Mouse (Mus musculus) forebrain, embryonic 11.5 days (tissue): ENCODE results near the gene Lamtor2. TPM values are rescaled to one million over a fixed set of nuclear protein-coding genes. Genes with fewer than 3 reads are reported as not detected.

Source experiments
- ATAC-seq: fragments of 200-750 bp; cut with Nextera tagmentation; replicated peaks from 2 replicates; pipeline ENCODE4 v1.8.0; 2017; ENCODE audit warnings: moderate TSS enrichment; ENCODE audit not compliant: low FRiP score
- DNase-seq: peaks from one replicate; pipeline ENCODE4 v3.0.0-alpha.2; 2017; ENCODE audit warnings: low spot score
- H3K27ac ChIP-seq: fragments of 300-500 bp; sonication (generic); 2 replicates; pipeline ENCODE4 v1.5.1; 2014; ENCODE audit warnings: low read depth, low read length
- H3K27me3 ChIP-seq: fragments of 300-500 bp; sonication (generic); 2 replicates; pipeline ENCODE4 v1.6.1; 2014; ENCODE audit warnings: mild to moderate bottlenecking, low read length, mixed read lengths; ENCODE audit not compliant: control insufficient read depth, insufficient read depth
- H3K36me3 ChIP-seq: fragments of 300-500 bp; sonication (generic); 2 replicates; pipeline ENCODE4 v1.6.1; 2014; ENCODE audit warnings: mild to moderate bottlenecking, low read length, moderate library complexity, mixed read lengths; ENCODE audit not compliant: control insufficient read depth, insufficient read depth
- H3K4me1 ChIP-seq: fragments of 300-500 bp; sonication (generic); replicated peaks from 2 replicates; pipeline ENCODE4 v1.6.1; 2014; ENCODE audit warnings: low read length, mixed read lengths; ENCODE audit not compliant: control insufficient read depth, insufficient read depth
- H3K4me2 ChIP-seq: fragments of 300-500 bp; sonication (generic); 2 replicates; pipeline ENCODE4 v1.6.1; 2014; ENCODE audit warnings: low read depth, mild to moderate bottlenecking, low read length, moderate library complexity, mixed read lengths; ENCODE audit not compliant: severe bottlenecking
- H3K4me3 ChIP-seq: fragments of 300-500 bp; sonication (generic); 2 replicates; pipeline ENCODE4 v1.5.1; 2014; ENCODE audit warnings: low read depth, low read length
- H3K9ac ChIP-seq: fragments of 300-500 bp; sonication (generic); 2 replicates; pipeline ENCODE4 v1.6.1; 2014; ENCODE audit warnings: low read length
- H3K9me3 ChIP-seq: fragments of 300-500 bp; sonication (generic); 2 replicates; pipeline ENCODE4 v1.6.1; 2016; ENCODE audit warnings: low read length, mixed read lengths; ENCODE audit not compliant: control insufficient read depth
- WGBS: fragments of 180-500 bp; shearing (Covaris S2); extraction: QIAGEN DNeasy Blood & Tissue Kit; methylation state at CpG from one replicate; pipeline ENCODE4 v1.1.7; 2014; 5-methylcytosine and 5-hydroxymethylcytosine counted together
- polyA plus RNA-seq: library from polyadenylated mRNA; unstranded; fragments of >200 nt; fragmentation: Nextera tagmentation; extraction: Ambion mirVana; gene quantifications from 2 replicates; pipeline ENCODE4 v1.2.1, GENCODE M21; 2014

Lamtor2 gene
- polyA plus RNA-seq, 1 experiment from 2014 or later = 89.3 TPM

- peaks cover 3% of the 10 kb centered on the region; the same call in 1 of the 2 replicates for H3K36me3 ChIP-seq
- WGBS = 85% methylated on average over 8 of the region's 8 CpGs
- peaks cover 15% of the 10 kb centered on the region for H3K4me1 ChIP-seq
These were observed 9.7 kb downstream of the Lamtor2 start for GRCm38 (mm10) chr3:88543174-88543573.

DNA sequence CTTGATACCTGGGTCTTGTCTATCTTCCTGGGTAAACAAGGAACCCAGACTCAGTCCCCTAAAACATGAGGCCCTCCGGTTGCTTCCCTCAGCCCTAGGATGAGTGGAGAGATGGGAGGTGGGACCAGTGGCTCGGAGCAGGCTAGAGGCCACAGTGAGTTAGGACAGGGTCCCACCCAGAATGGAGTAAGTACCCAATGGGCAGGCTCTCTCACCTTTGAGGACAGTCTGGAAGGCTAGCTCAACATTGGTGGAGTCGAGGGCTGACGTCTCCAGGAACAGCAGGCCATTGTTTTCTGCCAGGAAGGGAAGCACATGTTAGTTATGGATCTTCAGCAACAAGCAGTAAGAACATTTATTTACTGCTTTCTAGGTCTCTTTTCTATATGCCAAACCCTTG is 10.4 kb downstream of the Lamtor2 start:
- H3K4me2 ChIP-seq = no peak overlapping the region
- ATAC-seq (no peak), DNase-seq (peak; percentile 49)
- H3K4me3 ChIP-seq = no peak overlapping the region
- peaks cover 3% of the 10 kb centered on the region; the same call in 1 of the 2 replicates for H3K36me3 ChIP-seq
- H3K9ac ChIP-seq = no peak overlapping the region
- peak overlapping the region; percentile 18; the same call in 1 of the 2 replicates for H3K27ac ChIP-seq
- H3K4me1 ChIP-seq = peaks cover 22% of the 10 kb centered on the region
- no peaks in the 10 kb centered on the region for H3K27me3 ChIP-seq
- no peaks in the 10 kb centered on the region for H3K9me3 ChIP-seq
- WGBS = 69% methylated on average over 4 of the region's 4 CpGs

More at GRCm38 (mm10) chr3:88543174-88543573, 9.7 kb downstream of the Lamtor2 start:
- Histone ChIP-seq H3K27ac (no peak overlapping the region), H3K4me2 (no peak overlapping the region), H3K4me3 (no peak overlapping the region), H3K9ac (no peak overlapping the region), H3K9me3 (no peaks in the 10 kb centered on the region), H3K27me3 (no peaks in the 10 kb centered on the region)
- no peak for ATAC-seq
- peak; percentile 51 for DNase-seq

DNA sequence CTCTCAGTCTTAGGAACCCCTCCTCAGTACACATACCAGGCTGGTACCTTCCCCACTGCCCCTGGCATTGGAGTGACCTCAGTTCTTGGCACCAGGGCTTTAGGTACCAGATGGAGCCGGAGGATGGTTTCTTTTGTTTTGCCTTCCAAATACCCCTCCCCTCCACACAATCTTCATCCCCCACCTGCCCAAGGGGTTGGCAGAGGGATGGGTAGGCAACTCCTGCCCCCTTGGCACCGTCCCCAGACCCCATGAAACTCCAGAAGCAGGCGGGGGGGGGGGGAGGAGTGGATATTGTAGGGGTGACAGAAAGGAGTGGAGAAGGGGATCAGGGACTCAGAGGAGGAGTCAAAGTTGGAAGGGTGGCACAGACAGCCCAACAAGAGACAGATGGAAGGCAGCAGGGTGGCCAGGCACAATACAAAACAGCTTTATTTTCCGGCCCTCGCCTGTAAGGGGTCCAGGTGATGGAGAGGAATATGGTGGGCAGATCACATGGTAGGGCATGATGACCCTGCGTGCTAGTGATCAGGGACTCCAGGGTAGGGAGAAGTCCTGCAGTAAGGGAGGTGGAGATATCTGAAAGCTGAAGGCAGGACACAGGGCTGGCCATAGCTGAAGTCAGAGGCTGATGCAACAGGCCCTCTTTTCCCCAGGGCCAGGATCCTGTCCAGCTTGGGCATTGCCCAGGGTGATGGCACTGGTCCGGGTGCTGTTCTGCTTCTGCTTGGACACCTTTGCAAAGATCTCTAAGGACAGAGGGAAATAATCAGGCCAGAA is 11.1 kb downstream of the Lamtor2 start:
- 69% methylated on average over 7 of the region's 7 CpGs for WGBS
- no peaks in the 10 kb centered on the region for H3K9me3 ChIP-seq
- H3K36me3 ChIP-seq = peaks cover 5% of the 10 kb centered on the region
- H3K4me1 ChIP-seq = peaks cover 28% of the 10 kb centered on the region
- no peak for ATAC-seq
- DNase-seq = peak; percentile 58
- peak overlapping the region; percentile 31; the same call in 1 of the 2 replicates for H3K27ac ChIP-seq
- no peaks in the 10 kb centered on the region for H3K27me3 ChIP-seq
- H3K9ac ChIP-seq = no peak overlapping the region
- no peak overlapping the region for H3K4me2 ChIP-seq
- no peak overlapping the region for H3K4me3 ChIP-seq

- 48% methylated on average over 5 of the region's 5 CpGs for WGBS
- Histone ChIP-seq H3K36me3 (peaks cover 10% of the 10 kb centered on the region), H3K4me2 (peak overlapping the region; percentile 8; the same call in 1 of the 2 replicates)
These were observed 12.8 kb downstream of the Lamtor2 start for GRCm38 (mm10) chr3:88540085-88540484.

DNA sequence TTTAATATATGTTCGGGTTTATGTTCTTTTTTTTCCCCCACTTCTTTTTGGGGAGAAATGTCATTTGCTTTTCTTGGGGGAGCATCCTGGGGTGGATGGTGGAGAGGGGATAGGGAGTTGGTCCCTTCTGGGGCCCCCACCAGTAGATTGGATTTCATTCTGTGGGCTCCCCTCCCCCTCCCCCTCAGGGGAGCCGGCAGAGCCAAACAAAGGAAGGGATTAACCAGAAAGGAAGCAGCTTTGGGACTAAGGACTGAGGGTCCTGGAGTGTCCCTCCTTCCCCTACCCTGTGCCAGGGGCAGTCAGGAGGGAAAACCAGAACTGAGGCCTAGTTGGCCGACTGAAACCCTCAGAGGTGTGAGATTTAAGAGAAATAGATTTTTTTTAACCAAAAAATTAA is 13.5 kb downstream of the Lamtor2 start:
- WGBS = under 1% methylated on average over 3 of the region's 3 CpGs
- H3K36me3 ChIP-seq = peaks cover 10% of the 10 kb centered on the region
- peak overlapping the region; percentile 9; the same call in 1 of the 2 replicates for H3K9ac ChIP-seq

More at GRCm38 (mm10) chr3:88540085-88540484, 12.8 kb downstream of the Lamtor2 start:
- Histone ChIP-seq H3K9ac (peak overlapping the region; percentile 9), H3K27me3 (no peaks in the 10 kb centered on the region), H3K27ac (peak overlapping the region; percentile 70; the same call in 1 of the 2 replicates), H3K4me1 (peaks cover 46% of the 10 kb centered on the region), H3K9me3 (no peaks in the 10 kb centered on the region), H3K4me3 (no peak overlapping the region)
- DNase-seq (peak; percentile 53), ATAC-seq (no peak)

GRCm38 (mm10) chr3:88538271-88539145 is 14.4 kb downstream of the Lamtor2 start:
- Histone ChIP-seq H3K36me3 (peaks cover 10% of the 10 kb centered on the region), H3K4me3 (peak overlapping the region; percentile 8), H3K4me2 (peak overlapping the region; percentile 36), H3K27me3 (no peaks in the 10 kb centered on the region), H3K27ac (peak overlapping the region; percentile 81), H3K9me3 (no peaks in the 10 kb centered on the region), H3K4me1 (peaks cover 50% of the 10 kb centered on the region), H3K9ac (peak overlapping the region; percentile 49)
- DNase-seq (peak; percentile 67), ATAC-seq (peak; percentile 6; the same call in 1 of the 2 replicates)
- 9% methylated on average over 9 of the region's 9 CpGs for WGBS

More for the DNA sequence above, 13.5 kb downstream of the Lamtor2 start:
- peak; percentile 66 for ATAC-seq
- H3K27ac ChIP-seq = peak overlapping the region; percentile 70
- H3K27me3 ChIP-seq = no peaks in the 10 kb centered on the region
- peak overlapping the region; percentile 8; the same call in 1 of the 2 replicates for H3K4me3 ChIP-seq
- DNase-seq = peak; percentile 83
- H3K9me3 ChIP-seq = no peaks in the 10 kb centered on the region
- peaks cover 50% of the 10 kb centered on the region for H3K4me1 ChIP-seq
- peak overlapping the region; percentile 32 for H3K4me2 ChIP-seq

- peaks cover 10% of the 10 kb centered on the region for H3K36me3 ChIP-seq
- H3K4me1 ChIP-seq = peaks cover 48% of the 10 kb centered on the region
These were observed 15.7 kb downstream of the Lamtor2 start for GRCm38 (mm10) chr3:88537146-88537545.

More at GRCm38 (mm10) chr3:88537146-88537545, 15.7 kb downstream of the Lamtor2 start:
- ATAC-seq (no peak), DNase-seq (no peak)
- H3K4me2 ChIP-seq = peak overlapping the region; percentile 91
- peak overlapping the region; percentile 96 for H3K4me3 ChIP-seq
- H3K27me3 ChIP-seq = no peaks in the 10 kb centered on the region
- H3K9me3 ChIP-seq = no peaks in the 10 kb centered on the region
- 57% methylated on average over 6 of the region's 6 CpGs for WGBS
- H3K9ac ChIP-seq = peak overlapping the region; percentile 100; the same call in 1 of the 2 replicates
- no peak overlapping the region for H3K27ac ChIP-seq
